Mouse (Mus musculus) naive thymus-derived CD4-positive, alpha-beta T cell, adult 2 months (primary cell): ENCODE measurements around the gene Ccr4.
"Not testable (repeated sequence)": the region's sequence is repeated elsewhere in the genome, so short reads cannot be mapped to it uniquely, and the experiment has no call there.

Source experiments
- DNase-seq: peaks from one replicate; pipeline ENCODE4 v3.0.0-alpha.2; 2011; ENCODE audit warnings: low read depth

Gene Ccr4

GRCm38 (mm10) chr9:114522501-114522900, 17.8 kb upstream of the Ccr4 start:
- no peak for DNase-seq

GRCm38 (mm10) chr9:114522041-114522440, 17.3 kb upstream of the Ccr4 start:
- no peak for DNase-seq

DNA sequence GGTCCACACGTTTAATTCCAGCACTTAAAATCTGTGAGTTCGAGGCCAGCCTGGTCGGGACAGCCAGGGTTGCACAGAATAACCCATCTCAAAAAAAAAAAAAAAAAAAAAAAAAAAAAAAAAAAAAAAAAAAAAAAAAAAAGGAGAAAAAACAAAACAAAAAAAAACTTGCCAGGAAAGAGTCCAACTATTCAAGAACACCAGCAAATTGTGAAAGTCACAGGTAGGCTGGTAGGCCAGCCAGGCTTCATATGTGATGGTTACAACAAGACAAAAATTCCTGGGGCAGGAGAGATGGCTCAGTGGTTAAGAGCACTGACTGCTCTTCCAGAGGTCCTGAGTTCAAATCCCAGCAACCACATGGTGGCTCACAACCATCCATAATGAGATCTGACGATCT, 15.8 kb upstream of the Ccr4 start:
- DNase-seq = not testable (repeated sequence)

GRCm38 (mm10) chr9:114518812-114519477, 14.2 kb upstream of the Ccr4 start:
- no peak for DNase-seq

DNA sequence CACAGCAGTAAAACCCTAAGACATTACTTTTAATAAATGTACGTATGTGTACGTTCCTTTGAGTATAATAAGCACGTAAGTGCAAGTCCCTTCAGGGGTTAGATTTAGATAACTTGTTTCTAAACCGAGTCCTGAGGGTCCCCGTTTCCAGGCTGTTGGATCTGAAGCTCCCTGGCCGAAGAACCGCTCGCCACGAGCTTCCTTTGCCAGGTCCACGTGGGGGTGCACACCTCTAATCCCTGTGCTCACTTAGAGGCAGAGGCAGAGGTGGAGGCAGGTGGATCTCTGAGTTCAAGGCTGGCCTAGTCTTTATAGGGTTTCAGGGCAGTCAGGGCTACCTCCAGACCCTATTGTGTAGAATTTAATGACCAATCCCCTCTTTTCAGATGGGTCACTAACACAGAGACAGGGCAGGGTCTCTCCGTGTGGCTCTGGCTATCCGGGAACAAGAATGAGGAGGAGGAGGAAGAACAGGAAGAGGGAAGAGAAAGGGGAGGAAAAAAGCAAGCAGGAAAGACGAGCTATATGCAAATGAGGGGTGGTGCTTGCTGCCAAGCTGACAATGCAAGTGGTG, 13.3 kb upstream of the Ccr4 start:
- DNase-seq = no peak

DNA sequence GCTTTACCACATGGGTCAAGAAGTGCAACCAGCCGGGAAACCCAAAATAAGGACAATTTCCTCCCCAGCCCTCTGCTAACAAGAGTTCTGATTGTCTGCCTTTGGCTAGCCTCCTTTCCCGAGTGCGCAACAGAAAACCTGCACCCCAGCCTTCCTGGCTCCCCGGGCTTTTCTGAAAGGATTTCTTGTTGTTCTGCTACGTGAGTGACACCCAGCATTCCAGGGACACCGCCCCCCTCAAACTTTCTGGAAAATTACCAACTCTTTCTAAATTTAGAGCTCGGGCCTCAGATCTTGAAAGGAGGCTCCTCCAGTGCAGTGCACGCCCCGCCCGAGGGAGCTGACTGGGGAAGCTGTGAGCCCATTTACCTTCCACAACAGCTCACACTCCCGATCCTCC, 10.6 kb upstream of the Ccr4 start, which contains the start of gene C130032M10Rik:
C130032M10Rik (plus strand) TSS at position 334 of the 400 bp plus-strand sequence.
- no peak for DNase-seq

DNA sequence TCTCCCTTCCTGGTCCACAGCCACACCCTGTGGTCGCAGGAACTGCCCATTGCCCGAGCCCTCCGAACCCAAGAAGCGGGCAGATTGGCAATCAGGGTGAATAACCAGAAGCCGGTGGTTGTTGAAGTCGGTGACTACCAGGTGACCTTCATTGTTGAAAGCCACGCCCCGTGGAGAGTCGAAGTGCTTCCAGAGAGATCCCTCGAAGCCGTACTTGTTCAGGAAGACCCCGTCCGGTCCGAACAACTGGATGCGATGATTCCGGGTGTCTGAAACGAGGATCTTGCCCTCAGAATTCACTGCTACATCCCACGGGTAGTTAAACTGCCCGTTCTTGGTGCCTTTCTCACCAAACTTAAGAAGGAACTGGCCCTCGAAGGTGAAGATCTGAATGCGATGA, 8.1 kb upstream of the Ccr4 start:
- DNase-seq = no peak

DNA sequence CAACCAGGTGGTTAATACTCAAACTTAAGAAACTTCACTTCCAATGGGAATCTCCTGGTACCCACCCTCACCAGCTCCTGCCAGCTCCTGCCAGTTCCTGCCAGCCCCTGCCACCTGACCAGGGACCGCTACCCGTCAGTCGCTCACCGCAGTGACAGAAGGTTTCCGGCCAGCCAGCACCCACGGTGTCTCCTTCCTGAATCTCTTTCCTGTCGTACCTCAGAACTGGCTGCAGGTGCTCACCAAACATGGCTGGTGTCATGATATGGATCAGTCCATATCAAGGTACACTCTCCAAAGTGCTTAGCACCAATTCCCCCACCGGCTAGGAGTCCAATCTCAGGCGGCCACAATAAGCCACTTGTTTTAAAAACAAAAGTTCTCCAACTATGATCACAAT, 5.1 kb upstream of the Ccr4 start:
- peak; percentile 66 for DNase-seq

DNA sequence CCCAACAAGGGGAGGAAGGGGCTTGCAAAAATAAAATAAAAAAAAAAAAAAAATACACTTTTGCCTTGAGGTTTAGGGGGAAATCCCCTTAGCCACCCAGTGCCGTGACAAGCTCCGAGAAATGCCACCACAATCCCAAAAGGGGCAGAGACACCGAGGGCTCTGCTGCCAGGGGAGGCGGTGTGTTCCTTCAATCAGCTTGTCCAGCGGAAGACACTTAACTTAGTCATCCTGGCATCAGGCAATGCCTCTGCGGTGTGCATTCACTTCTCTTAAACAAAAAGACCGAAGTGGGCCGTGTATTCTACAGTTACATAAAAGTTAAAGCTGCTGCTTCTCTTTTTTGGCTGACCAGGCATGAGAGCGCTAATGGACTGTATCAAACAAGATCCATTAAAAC, 2.7 kb upstream of the Ccr4 start:
- peak; percentile 51 for DNase-seq

- no peak for DNase-seq
These were observed 1.8 kb upstream of the Ccr4 start for GRCm38 (mm10) chr9:114506564-114506963.

DNA sequence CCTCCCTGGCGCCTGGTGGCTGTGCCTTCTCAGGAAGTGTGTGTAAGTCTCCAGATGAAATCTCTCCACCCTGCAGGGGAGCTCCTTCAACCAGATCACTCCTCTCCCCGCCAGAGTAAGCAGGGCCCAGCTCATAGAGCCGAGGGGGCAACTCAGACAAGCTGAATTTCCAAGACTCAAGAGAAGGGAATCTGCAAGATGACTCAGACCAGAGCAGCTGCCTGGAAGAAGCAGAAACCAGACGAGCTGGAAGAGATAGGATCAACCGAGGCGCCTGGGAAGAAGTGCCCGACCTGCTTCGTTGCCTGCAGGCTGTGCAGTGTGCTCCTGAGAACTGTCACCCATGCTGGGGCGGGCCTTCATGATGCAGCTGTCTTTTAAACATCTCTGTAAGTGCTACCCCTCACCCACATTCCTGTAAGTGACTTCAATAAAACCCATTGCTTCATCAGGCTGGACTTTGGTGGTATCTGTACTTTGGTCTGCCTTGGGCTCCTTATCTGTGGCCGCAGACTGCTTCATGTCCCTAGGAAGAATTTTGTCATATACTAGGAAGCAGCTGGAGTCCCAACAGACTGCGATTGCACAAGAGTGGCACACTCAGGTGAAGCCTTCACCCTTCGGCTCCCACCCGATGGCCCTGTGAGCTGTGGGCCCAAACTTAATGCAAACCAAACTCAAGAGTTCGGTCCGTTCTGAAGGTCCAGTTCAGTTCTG, 1.8 kb downstream of the Ccr4 start:
- no peak for DNase-seq

GRCm38 (mm10) chr9:114501913-114502312, 2.8 kb downstream of the Ccr4 start:
- DNase-seq = no peak

GRCm38 (mm10) chr9:114501111-114501510, 3.6 kb downstream of the Ccr4 start:
- DNase-seq = no peak

- peak; percentile 83 for DNase-seq
These were observed 4.8 kb downstream of the Ccr4 start for GRCm38 (mm10) chr9:114499783-114500515.

GRCm38 (mm10) chr9:114498218-114498617, 6.5 kb downstream of the Ccr4 start:
- peak; percentile 90 for DNase-seq

DNA sequence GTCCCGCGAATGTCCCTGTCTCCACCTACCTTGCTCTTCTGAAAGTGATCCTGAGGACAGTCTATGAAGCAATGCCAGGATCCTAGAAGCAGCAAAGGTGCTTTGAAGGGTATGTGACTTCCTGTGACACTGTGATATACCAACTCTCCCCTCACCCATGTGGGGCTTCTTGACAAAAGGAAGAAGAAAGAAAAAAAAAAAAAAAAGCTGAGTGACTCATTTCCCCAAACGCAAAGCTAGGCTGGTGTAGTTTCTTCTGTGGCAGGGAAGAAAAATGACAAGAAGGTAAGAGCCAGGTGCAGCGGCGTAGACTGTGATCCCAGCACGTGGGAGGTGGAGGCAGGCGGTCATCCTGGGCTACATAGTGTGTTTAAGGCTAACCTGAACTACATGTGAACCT, 8.2 kb downstream of the Ccr4 start:
- DNase-seq = peak; percentile 80

DNA sequence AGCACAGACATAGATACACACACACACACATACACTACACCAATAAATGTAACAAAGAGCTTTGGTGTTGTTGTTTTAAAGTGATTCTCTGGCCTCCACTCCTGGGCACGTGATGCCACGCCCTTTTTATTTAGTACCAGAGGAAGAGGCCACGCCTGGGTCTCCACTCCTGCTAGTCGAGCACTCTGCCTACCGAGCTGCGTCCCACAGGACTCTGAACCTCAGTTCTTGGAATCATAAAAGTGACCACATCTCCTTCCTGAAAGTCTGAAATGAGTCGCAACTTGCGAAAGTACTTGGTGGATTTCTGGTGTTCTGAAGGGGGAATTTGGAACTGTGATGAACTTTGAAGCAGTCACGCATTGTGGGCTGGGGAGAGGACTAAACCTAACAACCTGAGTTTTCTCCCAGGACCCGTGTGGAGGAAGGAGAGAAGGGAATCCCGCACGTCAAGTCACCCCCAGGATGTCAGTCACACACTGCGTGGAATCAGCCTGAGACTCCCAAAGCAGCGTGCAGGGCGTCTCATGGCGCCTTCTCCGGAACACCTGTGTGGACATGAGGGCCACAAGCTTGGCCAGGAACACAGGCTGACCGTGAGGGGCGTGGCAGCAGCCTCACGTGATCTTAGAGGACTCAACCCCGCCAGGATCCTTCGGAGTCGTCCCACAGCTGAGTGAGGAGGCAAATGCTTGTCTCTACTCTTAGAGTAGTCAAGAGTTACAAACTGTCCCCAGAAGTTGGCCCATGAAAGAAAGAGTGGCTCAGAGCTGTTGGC, 17.0 kb downstream of the Ccr4 start:
- DNase-seq = no peak

GRCm38 (mm10) chr9:114486808-114487207, 17.9 kb downstream of the Ccr4 start:
- DNase-seq = no peak

DNA sequence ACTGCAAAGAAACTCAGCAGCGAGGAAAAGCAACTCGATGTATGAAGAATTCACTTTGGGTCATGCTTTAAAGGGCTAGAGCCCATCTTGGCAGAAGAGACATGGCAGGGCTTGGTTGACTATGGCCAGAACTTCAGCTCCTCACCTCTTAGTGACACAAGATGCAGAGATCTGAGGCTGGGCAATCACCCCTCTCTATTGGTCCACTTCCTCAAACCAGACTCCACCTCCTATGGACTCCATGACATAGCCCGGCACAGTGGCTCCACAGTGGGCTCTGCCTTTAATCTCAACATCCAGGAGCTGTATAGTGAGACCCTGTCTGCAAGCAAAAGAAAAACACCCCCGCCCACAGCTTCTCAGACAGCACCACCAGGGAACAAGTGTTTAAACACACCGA, 19.9 kb downstream of the Ccr4 start:
- DNase-seq = no peak

GRCm38 (mm10) chr9:114480940-114481339, 23.8 kb downstream of the Ccr4 start:
- DNase-seq = peak; percentile 48

GRCm38 (mm10) chr9:114477019-114477418, 27.7 kb downstream of the Ccr4 start:
- DNase-seq = no peak

- no peak for DNase-seq
These were observed 32.8 kb downstream of the Ccr4 start for GRCm38 (mm10) chr9:114471892-114472291.
